Mouse (Mus musculus): ENCODE results near the gene Bloc1s3. TPM values are rescaled to one million over a fixed set of nuclear protein-coding genes. Genes with fewer than 3 reads are reported as not detected.

Gene Bloc1s3
- 1 to 10 TPM; 7.4 to 7.9 TPM for total RNA-seq (2023)

GRCm38 (mm10) chr7:19508150-19508923, at the start of gene Bloc1s3, which contains the start of gene Trappc6a:
TSS of gene Bloc1s3 (minus strand) at chr7:19508367.
TSS of gene Trappc6a (plus strand) at chr7:19508395.

GRCm38 (mm10) chr7:19517652-19518365, 9.6 kb upstream of the Bloc1s3 start, which contains the start of gene Nkpd1:
TSS of gene Nkpd1 (plus strand) at chr7:19517838.

GRCm38 (mm10) chr7:19462884-19463381, 45.2 kb downstream of the Bloc1s3 start, which contains the start of gene Exoc3l2:
TSS of gene Exoc3l2 (plus strand) at chr7:19463331.

GRCm38 (mm10) chr7:19458591-19459111, 49.5 kb downstream of the Bloc1s3 start, which contains the start of gene Mark4:
TSS of gene Mark4 (minus strand) at chr7:19458821.

Other genes starting within 250 kb of the Bloc1s3 start
- gene Vasp, start 236.6 kb downstream of the Bloc1s3 start, total RNA-seq (2023): 100 to 1,000 TPM; 586 to 605 TPM
- gene Ppm1n, start 228.3 kb downstream of the Bloc1s3 start, total RNA-seq (2023): 1 to 10 TPM in 1 of 2 experiments, not detected in 1; 2.1 TPM
- gene Rtn2, start 225.7 kb downstream of the Bloc1s3 start, total RNA-seq (2023): not detected
- 1,000 to 10,000 TPM; 1,994 to 3,359 TPM for gene Fosb, start 198.3 kb downstream of the Bloc1s3 start, total RNA-seq (2023)
- gene Ercc1, start 163.6 kb downstream of the Bloc1s3 start, total RNA-seq (2023): 10 to 100 TPM; 16.8 to 19.7 TPM
- 1 to 10 TPM; 5.5 to 5.8 TPM for gene Cd3eap, start 148.9 kb downstream of the Bloc1s3 start, total RNA-seq (2023)
- gene Ppp1r13l, start 148.6 kb downstream of the Bloc1s3 start, total RNA-seq (2023): 1 to 10 TPM; 2.9 to 5.6 TPM
- 10 to 100 TPM; 13.2 to 23.6 TPM for gene Ercc2, start 126.4 kb downstream of the Bloc1s3 start, total RNA-seq (2023)
- gene Klc3, start 104.3 kb downstream of the Bloc1s3 start, total RNA-seq (2023): not detected
- gene Ckm, start 103.6 kb downstream of the Bloc1s3 start, total RNA-seq (2023): 1 to 10 TPM; 3.4 to 4.7 TPM
- 10 to 100 TPM; 26.4 to 28.6 TPM for gene Mark4, start 49.5 kb downstream of the Bloc1s3 start, total RNA-seq (2023)
- under 1 TPM; 0.24 to 0.35 TPM for gene Exoc3l2, start 45.0 kb downstream of the Bloc1s3 start, total RNA-seq (2023)
- gene Trappc6a, start within 50 bp of the Bloc1s3 start, total RNA-seq (2023): 10 to 100 TPM; 22.1 to 24.5 TPM
- not detected for gene Nkpd1, start 9.5 kb upstream of the Bloc1s3 start, total RNA-seq (2023)
- gene Ppp1r37, start 54.7 kb upstream of the Bloc1s3 start, total RNA-seq (2023): 10 to 100 TPM; 31.9 to 36.5 TPM
- gene Zfp296, start 68.9 kb upstream of the Bloc1s3 start, total RNA-seq (2023): 1 to 10 TPM; 3.0 to 3.5 TPM
- gene Gemin7, start 69.2 kb upstream of the Bloc1s3 start, total RNA-seq (2023): 10 to 100 TPM; 53.1 to 56.2 TPM
- gene Clasrp, start 96.1 kb upstream of the Bloc1s3 start, total RNA-seq (2023): 10 to 100 TPM; 51.8 to 52.1 TPM
- gene Relb, start 121.1 kb upstream of the Bloc1s3 start, total RNA-seq (2023): 10 to 100 TPM; 13.5 to 14.1 TPM
- gene Clptm1, start 156.7 kb upstream of the Bloc1s3 start, total RNA-seq (2023): 10 to 100 TPM; 57.6 to 60.6 TPM
- 10 to 100 TPM; 52.2 to 56.0 TPM for gene Apoc2, start 169.6 kb upstream of the Bloc1s3 start, total RNA-seq (2023)
- gene Gm44805, start 173.1 kb upstream of the Bloc1s3 start, total RNA-seq (2023): not detected
- not detected for gene Apoc4, start 173.1 kb upstream of the Bloc1s3 start, total RNA-seq (2023)
- 1 to 10 TPM; 3.8 to 5.7 TPM for gene Apoc1, start 184.3 kb upstream of the Bloc1s3 start, total RNA-seq (2023)
- gene Apoe, start 190.8 kb upstream of the Bloc1s3 start, total RNA-seq (2023): 10 to 100 TPM; 95.8 to 99.6 TPM
- 10 to 100 TPM; 28.6 to 35.3 TPM for gene Tomm40, start 207.1 kb upstream of the Bloc1s3 start, total RNA-seq (2023)
- gene Nectin2, start 242.1 kb upstream of the Bloc1s3 start, total RNA-seq (2023): under 1 TPM; 0.38 to 0.55 TPM